8 mouse cellular contexts compared by ENCODE assay signal in genomic region chr17:27565163-27565941, GRCm38 (mm10). TPM values are rescaled to one million over a fixed set of nuclear protein-coding genes. Genes with fewer than 3 reads are reported as not detected.
A peak's percentile ranks its signal among the peaks of the same experiment; 100 is the strongest.
DNase-seq lines count a peak whose midpoint lies in the region; ATAC-seq and TF ChIP-seq lines count a peak whose summit lies in the region.

Gene AI413582, minus strand, starts transcription at chr17:27565756.

- peak; percentile 90 for DNase-seq in adipocyte (ENCODE audit: low spot score)
- peak; percentile 98 for DNase-seq in gastrocnemius, postnatal 10 days
- DNase-seq in induced T-regulatory cell, adult 2 months (ENCODE audit: low read depth): peak; percentile 97
- DNase-seq in left cerebral cortex, adult 8-10 months (ENCODE audit: low spot score in 2 of 2): peak; percentile 88 to 93
- peak; percentile 96 for DNase-seq in right cerebral cortex, adult 18-20 months
- peak; percentile 97 for DNase-seq in urinary bladder, adult 2 months (ENCODE audit: low spot score)

- H3K4me3 ChIP-seq in cortical plate, adult 2 months (ENCODE audit: insufficient read depth, low read length): peak within 1 kb of the TSS; percentile 87

- peak; percentile 85 for ATAC-seq in megakaryocyte, adult 5-6 weeks (ENCODE audit: poor library complexity, severe bottlenecking)

- peak within 1 kb of the TSS; percentile 6 for H3K27ac ChIP-seq in cortical plate, adult 2 months (ENCODE audit: insufficient read depth, low read length)

- peak; percentile 68; the same call in 1 of the 2 replicates for TF ChIP-seq POLR2A in cortical plate, adult 2 months (IDR thresholded peaks at IDR 0.05; ENCODE audit: extremely low read depth, insufficient read depth, low read length)

- peak; percentile 55 for TF ChIP-seq CTCF in cortical plate, adult 2 months (IDR thresholded peaks at IDR 0.05; ENCODE audit: extremely low read depth, insufficient read depth, low read length)

- H3K4me1 ChIP-seq in cortical plate, adult 2 months (ENCODE audit: control insufficient read depth, insufficient read depth, low read length): peaks cover 2% of the 10 kb centered on the region; the same call in 1 of the 2 replicates

RNA-seq across cellular contexts. Expression of gene AI413582, which starts in this region (rescaled TPM):
- polyA plus RNA-seq in cortical plate, adult 2 months (2012; rRNA removed): 109 and 112 TPM in 2 replicates
- 1 to 10 TPM; 3.5 to 4.7 TPM for total RNA-seq in gastrocnemius, postnatal 10 days (2021)
- 10 to 100 TPM; 61.5 to 87.6 (median 74.4) TPM for total RNA-seq in left cerebral cortex, adult 8-10 months (2022)
- total RNA-seq in megakaryocyte, adult 5-6 weeks (2015): 58.0 and 63.8 TPM in 2 replicates
- 55.4 and 62.9 TPM in 2 replicates for total RNA-seq in megakaryocyte, adult 5-6 weeks (2017)
- polyA plus RNA-seq in urinary bladder, adult 2 months (2012; rRNA removed): 34.8 and 48.7 TPM in 2 replicates

Comparison
In these comparisons a context has a peak if more than half of its experiments do, and no peak if none do; other contexts are left out.
1. Peak in every context shown above with its lines: DNase-seq, ATAC-seq, H3K4me3 ChIP-seq and H3K27ac ChIP-seq.
2. RNA of gene AI413582 (total RNA-seq): 61.5 to 87.6 TPM in left cerebral cortex, adult 8-10 months and 55.4 to 63.8 TPM in megakaryocyte, adult 5-6 weeks; 3.5 to 4.7 TPM in gastrocnemius, postnatal 10 days; every median in the first group is over 4 times any median in the second.